Mouse (Mus musculus) WW6 (cell line): Measurements from ENCODE around the gene Pfn5.
"Not testable (repeated sequence)": the region's sequence is repeated elsewhere in the genome, so short reads cannot be mapped to it uniquely, and the experiment has no call there.

Experiments used
- DNase-seq: peaks from one replicate; pipeline ENCODE4 v3.0.0-alpha.2; 2013; ENCODE audit warnings: low read depth, low spot score

Gene Pfn5

GRCm38 (mm10) chrX:95557887-95558286 is at the start of gene Pfn5, which contains the start of gene Asb12:
Gene Pfn5, plus strand, starts transcription at chrX:95558104.
Gene Asb12, minus strand, starts transcription at chrX:95557987.
- DNase-seq = no peak

- no peak for DNase-seq
Measured at GRCm38 (mm10) chrX:95523883-95524282, 34.0 kb upstream of the Pfn5 start.

- no peak for DNase-seq
Measured at GRCm38 (mm10) chrX:95525166-95525565, 32.7 kb upstream of the Pfn5 start.

GRCm38 (mm10) chrX:95535493-95535892 is 22.4 kb upstream of the Pfn5 start:
- DNase-seq = not testable (repeated sequence)

DNA sequence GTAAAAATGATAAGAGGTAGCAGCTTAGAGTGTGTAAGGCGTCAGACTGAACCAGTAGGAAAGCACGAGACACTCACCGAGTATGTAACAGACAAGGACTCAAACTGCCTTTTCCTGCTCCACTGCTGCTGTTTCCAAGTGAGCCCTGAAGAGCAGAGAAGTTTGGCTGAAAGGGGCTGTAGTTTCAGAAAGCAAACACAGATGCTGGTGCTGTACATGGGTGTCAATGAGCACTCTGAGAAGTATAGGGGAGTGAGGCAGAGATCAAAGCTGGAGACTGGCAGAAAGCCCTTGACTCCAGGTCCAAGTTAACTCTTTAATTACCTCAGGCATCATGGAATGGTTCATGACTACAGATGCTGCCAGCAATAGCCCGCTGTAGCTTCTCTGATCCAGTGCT is 3.6 kb upstream of the Pfn5 start:
- no peak for DNase-seq

- no peak for DNase-seq
Measured at GRCm38 (mm10) chrX:95600609-95601008, 42.7 kb downstream of the Pfn5 start.
